Mouse (Mus musculus) kidney, adult 2 months (tissue): ENCODE measurements around the gene Celsr3.

Experiments used
- CTCF ChIP-seq: fragments of 200-500 bp; conservative IDR thresholded peaks from 2 replicates; pipeline ENCODE4 v1.5.1; 2011; ENCODE audit warnings: low read depth, mild to moderate bottlenecking, control low read depth, low read length, moderate library complexity, mixed read lengths; ENCODE audit not compliant: insufficient read depth, insufficient read length
- POLR2A ChIP-seq: fragments of 200-500 bp; IDR thresholded peaks from one replicate; pipeline ENCODE4 v1.6.1; 2011; ENCODE audit warnings: low read depth, low read length, control low read depth

GRCm38 (mm10) chr9:108826700-108827340 lies 700 bp downstream of the Celsr3 start:
- TF ChIP-seq POLR2A (no peak), CTCF (no peak)
